ENCODE assay signal across 10 mouse cellular contexts in genomic region chr15:77359486-77359885, GRCm38 (mm10). TPM values are rescaled to one million over a fixed set of nuclear protein-coding genes. Genes with fewer than 3 reads are reported as not detected.
DNase-seq lines count a peak whose midpoint lies in the region; ATAC-seq lines count a peak whose summit lies in the region.
"Had no signal": no experiment of that assay in that cellular context is flagged by ENCODE, and none has a peak within 500 bp of the region (broad histone marks: within the 10 kb centered on the region; RNA-seq: fewer than 3 reads in every experiment).

No protein-coding gene starts in this region.

- no peak for ATAC-seq in embryonic facial prominence, embryonic 15.5 days (ENCODE audit: insufficient number of reproducible peaks, low FRiP score, low TSS enrichment, low read depth)

- no peaks in the 10 kb centered on the region for H3K36me3 ChIP-seq in embryonic facial prominence, embryonic 15.5 days

- no peak overlapping the region for H3K4me3 ChIP-seq in embryonic facial prominence, embryonic 15.5 days (replicated peaks)

- H3K27me3 ChIP-seq in embryonic facial prominence, embryonic 15.5 days, result no peaks in the 10 kb centered on the region

- intact Hi-C loops in left cerebral cortex, postnatal 36 days (cut with DNase I), result loop anchor here (2.0 to 5.0 kb wide), 3 partner anchors 135 to 387 kb away; no protein-coding TSS in a partner anchor

- no peak overlapping the region for H3K4me2 ChIP-seq in embryonic facial prominence, embryonic 15.5 days (replicated peaks)

- 65% methylated on average over 9 of the region's 9 CpGs for WGBS in embryonic facial prominence, embryonic 15.5 days

- peaks cover 71% of the 10 kb centered on the region for H3K4me1 ChIP-seq in embryonic facial prominence, embryonic 15.5 days

- H3K9me3 ChIP-seq in embryonic facial prominence, embryonic 15.5 days (replicated peaks), result no peaks in the 10 kb centered on the region

- DNase-seq in adrenal gland, adult (ENCODE audit: inconsistent age in 2 of 2, low spot score in 1 of 2), result peak; percentile 48 to 73
- no peak for DNase-seq in adrenal gland, adult 18-20 months (ENCODE audit: low spot score in 2 of 2)
- peak; percentile 60 for DNase-seq in heart, postnatal 4 days
- DNase-seq in lung, postnatal 10 days, result peak; percentile 57
- no peak for DNase-seq in frontal cortex, postnatal 10 days (ENCODE audit: low spot score in 2 of 2)
- DNase-seq in left cerebral cortex, postnatal 36 days (ENCODE audit: low spot score in 2 of 2), result no peak
- DNase-seq in thymus, postnatal 4 days, result no peak

- H3K27ac ChIP-seq in embryonic facial prominence, embryonic 15.5 days (replicated peaks), result peak overlapping the region; percentile 92
- H3K27ac ChIP-seq: macrophage had no signal

- no peak overlapping the region for H3K9ac ChIP-seq in embryonic facial prominence, embryonic 15.5 days

RNA-seq across cellular contexts. Expression of gene Apol7a, which starts 39.4 kb away (rescaled TPM):
- under 1 TPM in 1 of 2 experiments, not detected in 1; 0.22 TPM for total RNA-seq in adrenal gland, adult 18-20 months (2021)
- 0.29 and 0.33 TPM in 2 replicates for polyA plus RNA-seq in embryonic facial prominence, embryonic 15.5 days (2015; fragmentation: Nextera tagmentation; extraction: Ambion mirVana)
- total RNA-seq in heart, postnatal 4 days (2021), result under 1 TPM in 1 of 2 experiments, not detected in 1; 0.12 TPM
- total RNA-seq in left cerebral cortex, postnatal 36 days (2021), result under 1 TPM; 0.39 to 0.50 TPM
- total RNA-seq: common myeloid progenitor, adult 5-6 weeks had no signal
- polyA plus RNA-seq: macrophage had no signal

RNA-seq across cellular contexts. Expression of gene Apol9a, which starts 51.4 kb away (rescaled TPM):
- total RNA-seq in adrenal gland, adult 18-20 months (2021), result 1 to 10 TPM in 1 of 2 experiments, under 1 TPM in 1; 0.70 to 2.2 TPM
- 0.13 and 0.20 TPM in 2 replicates for polyA plus RNA-seq in embryonic facial prominence, embryonic 15.5 days (2015; fragmentation: Nextera tagmentation; extraction: Ambion mirVana)
- under 1 TPM; 0.21 to 0.23 TPM for total RNA-seq in heart, postnatal 4 days (2021)
- under 1 TPM in 1 of 2 experiments, not detected in 1; 0.25 TPM for total RNA-seq in left cerebral cortex, postnatal 36 days (2021)
- total RNA-seq: common myeloid progenitor, adult 5-6 weeks had no signal

RNA-seq across cellular contexts. Expression of gene Rbfox2, which starts 52.7 kb away (rescaled TPM):
- 10 to 100 TPM; 41.0 to 48.5 TPM for total RNA-seq in adrenal gland, adult 18-20 months (2021)
- 69.4 and 73.2 TPM in 2 replicates for polyA plus RNA-seq in embryonic facial prominence, embryonic 15.5 days (2015; fragmentation: Nextera tagmentation; extraction: Ambion mirVana)
- 100 to 1,000 TPM; 175 to 186 TPM for total RNA-seq in heart, postnatal 4 days (2021)
- 100 to 1,000 TPM; 217 to 276 TPM for total RNA-seq in left cerebral cortex, postnatal 36 days (2021)

Comparison
In these comparisons a context has a peak if more than half of its experiments do, and no peak if none do; other contexts are left out.
1. DNase-seq: peak in adrenal gland, adult (2 of 2), heart, postnatal 4 days (single experiment) and lung, postnatal 10 days (single experiment); none in adrenal gland, adult 18-20 months (0 of 2), frontal cortex, postnatal 10 days (0 of 2), left cerebral cortex, postnatal 36 days (0 of 2) and thymus, postnatal 4 days (single experiment).